Mouse (Mus musculus): ENCODE results near the gene Rbm20. TPM values are rescaled to one million over a fixed set of nuclear protein-coding genes. Genes with fewer than 3 reads are reported as not detected.

Gene Rbm20
- total and polyA plus RNA-seq, 2 experiments from 2014 or later = 1.4 to 3.4 TPM

- Histone ChIP-seq H3K4me1 (ENCODE audit: insufficient read depth) (no peaks in the 10 kb centered on the region), H3K27ac (ENCODE audit: low read depth, low read length) (no peak overlapping the region), H3K27me3 (ENCODE audit: insufficient read depth, low read length) (no peaks in the 10 kb centered on the region), H3K9me3 (ENCODE audit: low read length) (no peaks in the 10 kb centered on the region), H3K4me2 (ENCODE audit: low read depth) (no peak overlapping the region), H3K9ac (no peak overlapping the region), H3K4me3 (ENCODE audit: low read depth, low read length) (no peak overlapping the region), H3K36me3 (ENCODE audit: insufficient read depth) (no peaks in the 10 kb centered on the region)
- ATAC-seq = no peak
- WGBS = 65% methylated on average over 20 of the region's 20 CpGs
- TF ChIP-seq CTCF (IDR thresholded peaks at IDR 0.05; ENCODE audit: low read depth) = no peak
- no peak for DNase-seq
These were observed 114.9 kb downstream of the Rbm20 start for GRCm38 (mm10) chr19:53791751-53792720.

DNA sequence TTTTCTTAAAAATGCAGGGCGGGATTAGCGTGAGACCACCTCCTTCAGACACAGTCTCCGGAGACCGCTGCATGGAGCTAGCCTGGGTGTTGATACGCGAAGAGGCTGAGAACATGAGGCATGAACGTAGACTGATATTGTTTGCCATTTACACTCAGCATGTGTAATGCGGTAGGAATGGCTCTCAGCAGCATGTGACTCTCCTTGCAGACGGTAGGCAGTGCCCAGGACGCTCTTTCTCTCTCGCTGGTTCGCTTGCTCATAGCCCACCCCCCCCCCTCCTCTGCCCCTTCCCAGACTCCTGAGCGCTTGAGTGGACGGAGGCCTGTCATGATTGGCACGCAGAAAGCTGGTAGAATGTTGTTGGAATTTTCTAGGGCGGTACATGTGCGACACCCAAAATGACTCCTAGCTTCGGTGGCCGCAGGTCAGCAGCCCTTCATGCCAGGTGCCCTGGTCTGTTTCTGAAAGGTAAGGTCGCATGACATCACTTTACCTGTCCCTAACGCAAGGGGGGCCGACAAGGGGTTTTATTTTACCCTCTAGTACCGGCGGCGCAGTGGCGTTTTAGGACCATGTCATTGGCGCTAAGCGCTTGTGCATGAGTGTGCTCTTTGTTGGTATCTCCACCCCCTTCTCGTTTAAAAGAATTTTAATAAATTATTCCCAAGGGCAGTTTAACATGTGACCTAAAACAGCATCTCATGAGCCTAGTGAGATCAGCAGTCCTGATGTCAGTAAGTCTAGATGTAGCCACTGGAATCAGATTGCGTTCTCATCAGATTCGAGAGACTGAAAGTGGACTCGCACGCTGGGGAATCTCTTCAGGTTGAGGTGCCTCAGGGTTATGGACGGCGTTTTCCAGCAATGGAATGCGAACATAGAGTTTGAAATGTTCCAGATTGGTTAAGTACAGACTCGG lies 116.1 kb downstream of the Rbm20 start:
- Histone ChIP-seq H3K9ac (no peak overlapping the region), H3K4me2 (ENCODE audit: low read depth) (no peak overlapping the region), H3K4me3 (ENCODE audit: low read depth, low read length) (no peak overlapping the region), H3K4me1 (ENCODE audit: insufficient read depth) (no peaks in the 10 kb centered on the region), H3K27me3 (ENCODE audit: insufficient read depth, low read length) (no peaks in the 10 kb centered on the region), H3K9me3 (ENCODE audit: low read length) (no peaks in the 10 kb centered on the region), H3K36me3 (ENCODE audit: insufficient read depth) (no peaks in the 10 kb centered on the region), H3K27ac (ENCODE audit: low read depth, low read length) (no peak overlapping the region)
- DNase-seq (no peak), ATAC-seq (no peak)
- no peak for TF ChIP-seq CTCF (IDR thresholded peaks at IDR 0.05; ENCODE audit: low read depth)
- 93% methylated on average over 37 of the region's 37 CpGs for WGBS

DNA sequence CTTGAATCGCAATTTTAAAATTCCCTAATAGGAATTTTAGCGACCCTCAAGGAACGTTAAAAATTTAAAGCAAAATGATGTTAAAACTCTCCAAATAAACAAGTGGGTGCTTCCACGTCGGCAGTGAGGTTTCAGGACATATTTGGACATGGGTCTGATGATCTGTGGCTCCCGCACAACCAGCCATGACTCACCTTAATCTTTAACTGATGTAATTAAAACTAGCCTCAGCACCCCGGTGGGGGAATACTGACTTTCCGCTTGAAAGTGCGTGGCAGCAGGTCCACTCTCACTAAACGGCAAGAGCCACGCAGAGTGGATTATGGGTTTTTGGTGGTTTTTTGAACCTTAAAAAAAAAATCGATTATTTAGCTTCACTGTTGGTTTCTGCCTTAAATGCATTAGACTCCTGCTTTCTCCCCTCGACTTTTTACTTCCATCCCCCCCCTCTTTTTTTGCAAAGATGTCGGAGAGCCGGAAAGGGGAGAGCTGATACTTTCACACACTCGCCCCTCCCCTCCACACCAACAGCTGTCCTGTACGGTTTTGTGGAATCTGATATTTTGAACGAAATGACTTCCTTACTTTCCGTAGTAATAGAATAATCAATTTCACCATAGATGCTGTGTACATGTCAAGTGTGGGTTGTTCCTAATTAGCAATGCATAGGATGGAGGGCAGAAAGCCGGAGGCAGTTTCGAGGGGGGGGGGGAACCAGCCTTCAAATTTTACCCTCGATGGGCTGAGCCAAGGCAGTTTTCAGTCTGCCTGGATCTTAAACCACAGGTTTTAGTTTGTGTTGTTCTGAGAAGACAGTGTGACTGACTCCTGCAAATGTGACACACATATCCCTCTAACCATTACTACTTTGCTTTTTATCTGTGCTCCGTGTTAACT lies 117.1 kb downstream of the Rbm20 start:
- Histone ChIP-seq H3K4me2 (ENCODE audit: low read depth) (no peak overlapping the region), H3K27ac (ENCODE audit: low read depth, low read length) (no peak overlapping the region), H3K9ac (no peak overlapping the region), H3K27me3 (ENCODE audit: insufficient read depth, low read length) (no peaks in the 10 kb centered on the region), H3K4me1 (ENCODE audit: insufficient read depth) (no peaks in the 10 kb centered on the region), H3K36me3 (ENCODE audit: insufficient read depth) (no peaks in the 10 kb centered on the region), H3K9me3 (ENCODE audit: low read length) (no peaks in the 10 kb centered on the region), H3K4me3 (ENCODE audit: low read depth, low read length) (no peak overlapping the region)
- 87% methylated on average over 23 of the region's 23 CpGs for WGBS
- no peak for DNase-seq
- no peak for ATAC-seq
- no peak for TF ChIP-seq CTCF (IDR thresholded peaks at IDR 0.05; ENCODE audit: low read depth)

DNA sequence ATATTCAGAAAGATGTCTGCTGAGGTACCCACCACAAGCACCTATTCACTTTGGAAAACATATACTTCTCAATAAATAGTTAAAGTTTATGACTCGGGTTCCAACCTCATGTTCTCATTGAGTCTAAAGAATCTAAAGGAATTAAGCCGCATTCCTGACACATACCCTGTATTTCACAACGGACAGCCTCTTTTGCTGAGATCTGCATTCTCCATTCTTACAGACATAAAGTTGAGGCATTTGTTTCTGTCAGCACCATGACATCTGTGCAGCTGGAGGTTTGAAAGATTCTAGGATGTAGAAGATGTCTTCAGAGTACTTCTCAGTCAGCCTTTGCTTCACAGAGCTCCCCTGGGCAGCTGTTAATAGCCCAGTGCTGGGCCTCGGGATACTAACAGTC lies 117.9 kb downstream of the Rbm20 start:
- Histone ChIP-seq H3K4me2 (ENCODE audit: low read depth) (no peak overlapping the region), H3K9ac (no peak overlapping the region), H3K9me3 (ENCODE audit: low read length) (no peaks in the 10 kb centered on the region), H3K36me3 (ENCODE audit: insufficient read depth) (no peaks in the 10 kb centered on the region), H3K27ac (ENCODE audit: low read depth, low read length) (no peak overlapping the region), H3K4me1 (ENCODE audit: insufficient read depth) (no peaks in the 10 kb centered on the region), H3K4me3 (ENCODE audit: low read depth, low read length) (no peak overlapping the region), H3K27me3 (ENCODE audit: insufficient read depth, low read length) (no peaks in the 10 kb centered on the region)
- TF ChIP-seq CTCF (IDR thresholded peaks at IDR 0.05; ENCODE audit: low read depth) = no peak
- ATAC-seq (no peak), DNase-seq (no peak)
- 85% methylated on average over 4 of the region's 4 CpGs for WGBS

- no peaks in the 10 kb centered on the region for H3K27me3 ChIP-seq (ENCODE audit: insufficient read depth, low read length)
- no peaks in the 10 kb centered on the region for H3K9me3 ChIP-seq (ENCODE audit: low read length)
- DNase-seq (no peak), ATAC-seq (no peak)
- no peaks in the 10 kb centered on the region for H3K36me3 ChIP-seq (ENCODE audit: insufficient read depth)
- whole genome bisulfite sequencing = 83% methylated on average over 5 of the region's 5 CpGs
- no peak overlapping the region for H3K9ac ChIP-seq
- no peaks in the 10 kb centered on the region for H3K4me1 ChIP-seq (ENCODE audit: insufficient read depth)
- no peak overlapping the region for H3K4me3 ChIP-seq (ENCODE audit: low read depth, low read length)
- no peak overlapping the region for H3K27ac ChIP-seq (ENCODE audit: low read depth, low read length)
- H3K4me2 ChIP-seq (ENCODE audit: low read depth) = no peak overlapping the region
- TF ChIP-seq CTCF (IDR thresholded peaks at IDR 0.05; ENCODE audit: low read depth) = no peak
These were observed 118.9 kb downstream of the Rbm20 start for GRCm38 (mm10) chr19:53796020-53796419.

DNA sequence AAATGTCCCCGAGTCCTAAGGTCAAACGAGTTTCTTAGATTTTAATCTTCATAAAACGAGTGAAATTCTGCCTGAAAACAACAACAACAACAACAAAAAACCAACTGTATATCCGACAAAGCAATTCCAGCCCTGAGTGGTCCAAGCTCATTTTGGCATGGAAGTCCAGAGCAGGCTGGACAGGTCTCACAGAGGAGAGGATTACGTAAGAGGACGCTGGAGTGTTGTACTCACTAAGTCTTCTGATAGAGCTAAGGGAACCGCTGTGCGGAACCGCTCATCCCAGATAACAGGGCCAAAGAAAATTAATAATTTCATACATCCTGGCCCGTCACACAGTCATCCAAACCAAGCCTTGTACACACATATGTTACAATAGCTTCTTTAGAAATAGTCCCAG lies 120.7 kb downstream of the Rbm20 start:
- Histone ChIP-seq H3K9me3 (ENCODE audit: low read length) (no peaks in the 10 kb centered on the region), H3K9ac (no peak overlapping the region), H3K4me1 (ENCODE audit: insufficient read depth) (no peaks in the 10 kb centered on the region), H3K4me3 (ENCODE audit: low read depth, low read length) (no peak overlapping the region), H3K27ac (ENCODE audit: low read depth, low read length) (no peak overlapping the region), H3K4me2 (ENCODE audit: low read depth) (no peak overlapping the region), H3K27me3 (ENCODE audit: insufficient read depth, low read length) (no peaks in the 10 kb centered on the region), H3K36me3 (ENCODE audit: insufficient read depth) (no peaks in the 10 kb centered on the region)
- no peak for DNase-seq
- no peak for ATAC-seq
- TF ChIP-seq CTCF (IDR thresholded peaks at IDR 0.05; ENCODE audit: low read depth) = no peak
- 82% methylated on average over 10 of the region's 10 CpGs for WGBS

Data from forebrain, postnatal 0 days (tissue).